Mouse (Mus musculus) MEL (cell line): ENCODE measurements around the gene Opalin. TPM values are rescaled to one million over a fixed set of nuclear protein-coding genes. Genes with fewer than 3 reads are reported as not detected.
A peak's percentile ranks its signal among the peaks of the same experiment; 100 is the strongest.

Experiments used
- DNase-seq: peaks from one replicate; pipeline ENCODE4 v3.0.0; 2011; ENCODE audit warnings: low read depth, low spot score
- H3K27ac ChIP-seq: 2 replicates; pipeline ENCODE4 v1.5.1; 2012; ENCODE audit warnings: low read depth, mild to moderate bottlenecking, control low read depth, low read length, moderate library complexity; ENCODE audit not compliant: control insufficient read depth
- H3K27me3 ChIP-seq, 2 experiments: fragments of 150-350 bp in 1 of 2; sonication (generic) in 1 of 2; 2 replicates each; pipeline ENCODE4 v1.6.1; 2012; ENCODE audit warnings: low read length in 2 of 2, mild to moderate bottlenecking in 2 of 2, improper control_type of control experiment in 1 of 2, moderate library complexity in 1 of 2; ENCODE audit not compliant: insufficient read depth in 2 of 2, control insufficient read depth in 1 of 2
- H3K36me3 ChIP-seq, 2 experiments: 2 replicates each; pipeline ENCODE4 v1.6.1; 2012 to 2014; ENCODE audit warnings: low read length in 2 of 2, improper control_type of control experiment in 1 of 2, inconsistent platforms in 1 of 2, mild to moderate bottlenecking in 1 of 2; ENCODE audit not compliant: insufficient read depth in 2 of 2, control insufficient read depth in 1 of 2
- H3K4me1 ChIP-seq, 2 experiments: fragments of 150-350 bp in 1 of 2; sonication (generic) in 1 of 2; 2 replicates each; pipeline ENCODE4 v1.6.1; 2012; ENCODE audit warnings: low read length in 2 of 2, improper control_type of control experiment in 1 of 2, mild to moderate bottlenecking in 1 of 2; ENCODE audit not compliant: insufficient read depth in 2 of 2, control insufficient read depth in 1 of 2
- H3K4me3 ChIP-seq, 2 experiments: fragments of 150-350 bp in 1 of 2; sonication (generic) in 1 of 2; 2 replicates each; pipeline ENCODE4 v1.5.1; 2012; ENCODE audit warnings: low read depth in 2 of 2, low read length in 2 of 2, mild to moderate bottlenecking in 2 of 2, moderate library complexity in 2 of 2, control low read depth in 1 of 2, improper control_type of control experiment in 1 of 2; ENCODE audit not compliant: control insufficient read depth in 1 of 2, insufficient read depth in 1 of 2
- H3K79me2 ChIP-seq: 2 replicates; pipeline ENCODE4 v1.6.1; 2012; ENCODE audit warnings: mild to moderate bottlenecking, low read length, moderate library complexity; ENCODE audit not compliant: control insufficient read depth, poor library complexity, insufficient read depth
- H3K9ac ChIP-seq: 2 replicates; pipeline ENCODE4 v1.6.1; 2012; ENCODE audit warnings: low read depth, mild to moderate bottlenecking, control low read depth, low read length, moderate library complexity; ENCODE audit not compliant: control insufficient read depth, poor library complexity, severe bottlenecking
- H3K9me3 ChIP-seq: fragments of 150-350 bp; sonication (generic); replicated peaks from 2 replicates; pipeline ENCODE4 v1.6.1; 2012; ENCODE audit warnings: mild to moderate bottlenecking, low read length, improper control_type of control experiment, moderate library complexity; ENCODE audit not compliant: insufficient read depth
- CHD1 ChIP-seq: IDR thresholded peaks from 2 replicates; pipeline ENCODE4 v1.6.1; 2012; ENCODE audit warnings: low read depth, mild to moderate bottlenecking, inconsistent platforms, low read length, improper control_type of control experiment
- CHD2 ChIP-seq: IDR thresholded peaks from 2 replicates; pipeline ENCODE4 v1.6.1; 2011; ENCODE audit warnings: low read length, improper control_type of control experiment
- CTCF ChIP-seq, 3 experiments: IDR thresholded peaks in 2 of 3; conservative IDR thresholded peaks in 1 of 3; 2 replicates each; pipeline ENCODE4 v1.5.1; 2011 to 2012; ENCODE audit warnings: low read length in 3 of 3, low read depth in 2 of 3, mild to moderate bottlenecking in 2 of 3, improper control_type of control experiment in 1 of 3, inconsistent platforms in 1 of 3, mixed read lengths in 1 of 3, moderate library complexity in 1 of 3; ENCODE audit not compliant: control insufficient read depth in 1 of 3, insufficient read depth in 1 of 3, poor library complexity in 1 of 3, severe bottlenecking in 1 of 3
- ETS1 ChIP-seq: IDR thresholded peaks from 2 replicates; pipeline ENCODE4 v1.6.1; 2012; ENCODE audit warnings: low read depth, mild to moderate bottlenecking, inconsistent platforms, low read length, improper control_type of control experiment, moderate library complexity
- GATA1 ChIP-seq: IDR thresholded peaks from 2 replicates; pipeline ENCODE4 v1.6.1; 2011; ENCODE audit warnings: low read depth, low read length, improper control_type of control experiment
- HCFC1 ChIP-seq: IDR thresholded peaks from 2 replicates; pipeline ENCODE4 v1.6.1; 2012; ENCODE audit warnings: low read depth, mild to moderate bottlenecking, inconsistent platforms, low read length, improper control_type of control experiment, moderate library complexity
- KAT2A ChIP-seq: conservative IDR thresholded peaks from 2 replicates; pipeline ENCODE4 v1.6.1; 2012; ENCODE audit warnings: low read depth, low read length, improper control_type of control experiment, inconsistent platforms
- MAZ ChIP-seq: IDR thresholded peaks from 2 replicates; pipeline ENCODE4 v1.6.1; 2012; ENCODE audit warnings: low read depth, mild to moderate bottlenecking, inconsistent platforms, low read length, improper control_type of control experiment
- MXI1 ChIP-seq: IDR thresholded peaks from 2 replicates; pipeline ENCODE4 v1.6.1; 2011; ENCODE audit warnings: mild to moderate bottlenecking, low read depth, low read length, improper control_type of control experiment
- MYB ChIP-seq: IDR thresholded peaks from 2 replicates; pipeline ENCODE4 v1.6.1; 2011; ENCODE audit warnings: mild to moderate bottlenecking, low read depth, low read length, improper control_type of control experiment
- POLR2A ChIP-seq, 2 experiments: IDR thresholded peaks; 2 replicates each; pipeline ENCODE4 v1.6.1; 2011 to 2012; ENCODE audit warnings: low read length in 2 of 2, mild to moderate bottlenecking in 2 of 2, control low read depth in 1 of 2, improper control_type of control experiment in 1 of 2, low read depth in 1 of 2, moderate library complexity in 1 of 2; ENCODE audit not compliant: control insufficient read depth in 1 of 2, insufficient read depth in 1 of 2, poor library complexity in 1 of 2
- POLR2AphosphoS5 ChIP-seq: IDR thresholded peaks from 2 replicates; pipeline ENCODE4 v1.6.1; 2012; ENCODE audit warnings: low read depth, borderline replicate concordance, mild to moderate bottlenecking, inconsistent platforms, low read length, moderate library complexity, mixed read lengths
- RAD21 ChIP-seq: IDR thresholded peaks from 2 replicates; pipeline ENCODE4 v1.6.1; 2011; ENCODE audit warnings: mild to moderate bottlenecking, low read depth, low read length, improper control_type of control experiment
- SIN3A ChIP-seq: IDR thresholded peaks from 2 replicates; pipeline ENCODE4 v1.6.1; 2012; ENCODE audit warnings: low read length, improper control_type of control experiment, inconsistent platforms
- TCF12 ChIP-seq: IDR thresholded peaks from 2 replicates; pipeline ENCODE4 v1.6.1; 2014; ENCODE audit warnings: low read depth, mild to moderate bottlenecking, inconsistent platforms, low read length, improper control_type of control experiment, moderate library complexity
- UBTF ChIP-seq: IDR thresholded peaks from 2 replicates; pipeline ENCODE4 v1.6.1; 2012; ENCODE audit warnings: low read depth, mild to moderate bottlenecking, inconsistent platforms, low read length, improper control_type of control experiment, moderate library complexity, borderline replicate concordance; ENCODE audit not compliant: insufficient read depth
- USF2 ChIP-seq, 2 experiments: IDR thresholded peaks; 2 replicates each; pipeline ENCODE4 v1.6.1; 2011 to 2012; ENCODE audit warnings: improper control_type of control experiment in 2 of 2, low read length in 2 of 2, borderline replicate concordance in 1 of 2, inconsistent platforms in 1 of 2, low read depth in 1 of 2, mild to moderate bottlenecking in 1 of 2; ENCODE audit not compliant: insufficient read depth in 1 of 2
- ZC3H11A ChIP-seq: IDR thresholded peaks from 2 replicates; pipeline ENCODE4 v1.6.1; 2012; ENCODE audit warnings: low read depth, mild to moderate bottlenecking, inconsistent platforms, low read length, improper control_type of control experiment
- polyA plus RNA-seq, 2 experiments: library from polyadenylated mRNA; stranded (reverse) in 1 of 2; unstranded in 1 of 2; fragments of >175 nt in 1 of 2; fragments of >200 nt in 1 of 2; gene quantifications; 2 replicates each; pipeline versions ENCODE4 v1.2.1 to v1.2.4; 2012; ENCODE audit warnings: low replicate concordance in 2 of 2, low read depth in 1 of 2; ENCODE audit not compliant: insufficient read length in 2 of 2, insufficient read depth in 1 of 2, missing spikeins in 1 of 2
- total RNA-seq: library from RNA; depleted of rRNA; stranded (reverse); fragments of 300-350 nt; gene quantifications from 2 replicates; pipeline ENCODE4 v1.2.3, GENCODE M21; 2012

Gene Opalin
- total and polyA plus RNA-seq, 3 experiments = not detected

GRCm38 (mm10) chr19:41022244-41022643, 54.7 kb downstream of the Opalin start:
- no peaks in the 10 kb centered on the region for H3K79me2 ChIP-seq
- H3K27me3 ChIP-seq = peaks cover 2 to 7% of the 10 kb centered on the region in 2 experiments
- H3K4me3 ChIP-seq = no peak overlapping the region
- no peak for TF ChIP-seq KAT2A
- peak; percentile 34; the same call in 1 of the 2 replicates for TF ChIP-seq ETS1
- H3K9me3 ChIP-seq = no peaks in the 10 kb centered on the region
- no peak overlapping the region for H3K27ac ChIP-seq
- peak; percentile 23 for DNase-seq
- H3K9ac ChIP-seq = no peak overlapping the region
- peaks cover 0 to 2% of the 10 kb centered on the region in 2 experiments; a peak in 1 of 4 replicates for H3K36me3 ChIP-seq
- no peaks in the 10 kb centered on the region for H3K4me1 ChIP-seq

GRCm38 (mm10) chr19:41020537-41020936, 56.4 kb downstream of the Opalin start:
- peaks cover 0 to 2% of the 10 kb centered on the region in 2 experiments; a peak in 1 of 4 replicates for H3K36me3 ChIP-seq
- DNase-seq = no peak
- H3K9ac ChIP-seq = no peak overlapping the region
- H3K79me2 ChIP-seq = no peaks in the 10 kb centered on the region
- H3K4me1 ChIP-seq = no peaks in the 10 kb centered on the region
- no peak for TF ChIP-seq GATA1
- TF ChIP-seq CTCF (IDR thresholded peaks at IDR 0.05 in 2 of 3, conservative IDR thresholded peaks at IDR 0.05 in 1 of 3; ENCODE audit: control insufficient read depth in 1 of 3, insufficient read depth in 1 of 3, low read depth in 2 of 3, low read length in 3 of 3, poor library complexity in 1 of 3, severe bottlenecking in 1 of 3) = no peak
- TF ChIP-seq USF2 (IDR thresholded peaks at IDR 0.05; ENCODE audit: borderline replicate concordance in 1 of 2, insufficient read depth in 1 of 2, low read depth in 1 of 2, low read length in 2 of 2) = no peak
- no peak for TF ChIP-seq UBTF
- TF ChIP-seq POLR2AphosphoS5 = no peak
- no peak for TF ChIP-seq HCFC1
- no peak for TF ChIP-seq CHD1
- no peak for TF ChIP-seq TCF12
- no peak for TF ChIP-seq CHD2
- TF ChIP-seq MAZ = no peak
- TF ChIP-seq RAD21 = no peak
- no peak for TF ChIP-seq MYB
- no peak for TF ChIP-seq MXI1
- no peak for TF ChIP-seq SIN3A
- no peak for TF ChIP-seq ZC3H11A
- no peak for TF ChIP-seq POLR2A (IDR thresholded peaks at IDR 0.05; ENCODE audit: control insufficient read depth in 1 of 2, insufficient read depth in 1 of 2, low read depth in 1 of 2, low read length in 2 of 2, poor library complexity in 1 of 2)
- no peak overlapping the region for H3K4me3 ChIP-seq
- no peaks in the 10 kb centered on the region for H3K9me3 ChIP-seq
- peaks cover 2 to 3% of the 10 kb centered on the region in 2 experiments; a peak in 3 of 4 replicates for H3K27me3 ChIP-seq
- no peak overlapping the region for H3K27ac ChIP-seq
